Mouse (Mus musculus) activated CD4-positive, CD25-positive, alpha-beta regulatory T cell, adult 4 months (primary cell): Measurements from ENCODE around the gene Mb. TPM values are rescaled to one million over a fixed set of nuclear protein-coding genes. Genes with fewer than 3 reads are reported as not detected.

ENCODE experiments used
- ATAC-seq: one replicate; pipeline ENCODE4 v1.8.0; 2017
- polyA plus RNA-seq, 2 experiments: library from polyadenylated mRNA; unstranded; fragments of 100-300 nt; shearing (Covaris generic); gene quantifications; one replicate each; pipeline ENCODE4 v1.2.1; 2017

The Mb gene
- not detected for polyA plus RNA-seq

DNA sequence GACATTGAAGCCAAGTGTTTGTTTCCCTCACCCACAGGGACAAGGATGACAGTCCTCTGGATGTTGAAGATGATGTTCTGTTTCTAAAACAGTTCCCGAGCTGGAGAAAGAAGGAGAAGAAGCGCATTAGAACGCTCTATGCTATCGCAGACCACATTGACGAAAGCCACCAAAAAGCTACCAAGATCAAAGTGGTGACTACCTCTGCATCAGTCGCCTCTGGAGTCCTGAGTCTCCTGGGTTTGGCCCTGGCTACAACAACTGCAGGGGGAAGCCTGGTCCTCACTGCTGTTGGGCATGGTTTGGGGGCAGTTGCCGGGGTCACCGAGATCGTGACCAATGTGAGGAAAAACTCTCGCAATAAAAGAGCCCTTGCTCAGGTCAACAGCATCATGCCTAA is at the start of gene Mb:
Gene Mb (minus strand): TSS at position 101 of the 400 bp plus-strand sequence.
- ATAC-seq = no peak

DNA sequence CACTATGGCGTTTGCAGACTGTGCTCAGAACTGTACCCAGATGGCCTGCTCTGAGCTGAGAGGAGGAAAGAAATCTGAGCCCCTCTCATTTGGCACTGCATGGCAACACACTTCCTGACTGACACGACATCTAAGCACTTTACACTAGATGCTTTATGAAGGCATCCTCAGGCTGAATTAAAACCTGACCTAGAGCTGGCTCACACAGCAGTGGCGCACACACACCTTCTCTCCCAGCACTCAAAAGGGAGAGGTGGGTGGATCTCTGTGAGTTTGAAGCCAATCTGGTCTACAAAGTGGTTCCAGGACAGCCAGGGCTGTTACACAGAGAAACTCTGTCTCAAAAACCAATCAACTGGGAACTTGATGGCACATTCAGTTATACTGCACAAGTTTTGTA is 49.3 kb upstream of the Mb start:
- no peak for ATAC-seq

DNA sequence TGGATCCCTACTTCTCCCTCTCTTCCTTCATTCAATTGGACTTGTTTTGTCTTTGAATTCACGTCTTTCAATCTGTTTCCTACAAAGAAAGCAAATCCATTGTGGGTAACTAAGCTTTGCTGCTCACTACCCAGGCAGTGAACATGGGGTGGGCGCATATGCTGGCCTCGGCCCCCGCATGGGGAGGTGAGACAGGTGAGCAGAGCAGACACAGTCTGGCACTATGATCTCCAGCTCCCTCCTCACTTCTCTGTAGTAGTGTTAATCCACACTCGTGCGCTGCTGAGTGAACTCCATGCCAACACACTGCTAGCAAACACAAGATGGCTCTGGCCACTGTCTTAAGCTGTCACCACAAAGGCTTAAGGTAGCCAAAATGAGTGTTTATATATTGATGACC is 46.9 kb upstream of the Mb start:
- no peak for ATAC-seq

- ATAC-seq = no peak
Measured at GRCm38 (mm10) chr15:77095216-77095615, 44.7 kb upstream of the Mb start.

DNA sequence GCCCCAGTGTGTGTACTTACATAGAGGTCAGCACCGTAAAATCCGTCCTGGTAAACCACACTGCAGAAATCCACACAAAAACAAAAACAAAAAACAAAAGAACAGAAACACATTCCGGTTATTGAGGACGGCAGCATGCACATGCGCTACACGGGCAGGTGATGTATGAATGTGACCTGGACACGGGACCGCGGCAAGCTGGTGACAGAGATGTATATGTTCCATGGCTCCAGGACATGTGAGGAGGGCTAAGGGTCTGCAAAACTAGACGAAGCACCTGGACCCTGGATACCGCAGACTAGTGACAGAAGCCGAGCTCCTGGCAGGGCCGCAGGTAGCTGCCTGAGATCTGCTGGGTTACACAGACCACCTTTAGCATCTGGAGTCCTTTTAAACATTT is 44.0 kb upstream of the Mb start:
- ATAC-seq = no peak

- no peak for ATAC-seq
Measured at GRCm38 (mm10) chr15:77091394-77091793, 40.9 kb upstream of the Mb start.

DNA sequence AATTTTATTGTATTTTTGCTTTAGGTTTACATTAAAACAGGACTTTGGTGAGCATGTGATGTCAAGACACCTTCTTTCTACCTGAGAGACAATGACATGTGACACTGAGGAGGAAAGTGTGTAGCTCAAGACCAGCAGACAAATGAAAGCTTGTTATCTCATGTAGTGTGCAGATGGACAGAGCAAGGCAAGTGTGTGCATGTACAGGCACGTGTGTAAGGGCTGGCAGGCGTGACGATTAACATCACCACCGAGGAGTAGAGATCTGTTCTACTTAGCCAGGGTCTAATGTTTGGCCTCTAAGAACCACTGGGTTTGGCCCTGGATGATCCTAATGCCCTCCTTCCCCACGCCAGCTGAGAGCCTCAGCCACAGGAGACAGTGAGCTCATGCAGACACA is 40.1 kb upstream of the Mb start:
- no peak for ATAC-seq

DNA sequence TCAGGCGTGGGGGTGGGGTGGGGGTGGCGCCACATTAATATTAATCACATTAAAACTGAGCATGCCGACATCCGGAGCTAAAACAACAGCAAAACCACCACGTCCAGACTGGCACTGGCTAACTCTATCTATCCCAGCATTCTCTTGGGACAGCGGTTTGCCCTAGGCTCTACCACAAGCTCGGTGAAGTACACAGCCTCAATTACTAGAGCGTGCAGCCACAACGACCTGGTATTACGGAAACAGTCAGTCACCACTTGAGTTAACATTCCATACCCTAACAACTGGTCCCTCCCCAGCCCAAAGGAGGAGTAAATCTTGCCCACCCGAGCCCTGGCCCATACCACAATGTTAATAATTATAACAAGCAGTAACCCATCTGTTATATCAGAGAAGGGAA is 38.8 kb upstream of the Mb start:
- no peak for ATAC-seq

- no peak for ATAC-seq
Measured at GRCm38 (mm10) chr15:77086488-77086887, 36.0 kb upstream of the Mb start.

GRCm38 (mm10) chr15:77085818-77086217 is 35.3 kb upstream of the Mb start:
- ATAC-seq = no peak

- no peak for ATAC-seq
Measured at GRCm38 (mm10) chr15:77081454-77081853, 31.0 kb upstream of the Mb start.

GRCm38 (mm10) chr15:77080684-77081254 is 30.3 kb upstream of the Mb start:
- ATAC-seq = no peak

- no peak for ATAC-seq
Measured at GRCm38 (mm10) chr15:77079890-77080361, 29.5 kb upstream of the Mb start.

DNA sequence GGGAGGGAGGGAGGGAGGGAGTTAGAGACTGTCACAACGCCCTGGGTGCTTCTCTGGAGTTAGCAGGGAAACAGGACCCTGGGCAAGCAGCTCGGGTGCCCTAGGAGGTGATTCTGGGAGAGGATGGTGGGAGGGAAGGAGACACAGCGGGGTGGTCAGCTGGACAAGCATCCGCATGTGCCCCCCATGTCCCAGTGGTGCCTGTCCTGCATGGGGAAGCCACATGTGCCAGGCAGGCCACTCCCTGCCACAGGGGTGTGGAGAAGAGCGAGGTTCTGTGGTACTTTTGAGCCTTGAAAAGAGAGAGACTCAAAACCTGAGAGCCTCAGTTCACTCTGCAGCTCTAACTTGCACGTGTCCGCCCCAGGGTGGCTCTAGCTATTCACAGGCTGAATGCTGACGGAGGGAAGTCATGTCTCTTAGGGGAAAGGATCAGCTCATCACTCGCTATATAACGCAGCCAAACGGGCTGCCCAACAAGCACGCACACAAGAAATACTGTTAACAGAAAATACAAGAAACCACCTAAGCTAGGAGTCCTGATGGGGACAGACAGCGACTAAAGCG is 28.9 kb upstream of the Mb start:
- no peak for ATAC-seq

- no peak for ATAC-seq
Measured at GRCm38 (mm10) chr15:77078786-77079185, 28.3 kb upstream of the Mb start.

- no peak for ATAC-seq
Measured at GRCm38 (mm10) chr15:77077906-77078305, 27.4 kb upstream of the Mb start.

DNA sequence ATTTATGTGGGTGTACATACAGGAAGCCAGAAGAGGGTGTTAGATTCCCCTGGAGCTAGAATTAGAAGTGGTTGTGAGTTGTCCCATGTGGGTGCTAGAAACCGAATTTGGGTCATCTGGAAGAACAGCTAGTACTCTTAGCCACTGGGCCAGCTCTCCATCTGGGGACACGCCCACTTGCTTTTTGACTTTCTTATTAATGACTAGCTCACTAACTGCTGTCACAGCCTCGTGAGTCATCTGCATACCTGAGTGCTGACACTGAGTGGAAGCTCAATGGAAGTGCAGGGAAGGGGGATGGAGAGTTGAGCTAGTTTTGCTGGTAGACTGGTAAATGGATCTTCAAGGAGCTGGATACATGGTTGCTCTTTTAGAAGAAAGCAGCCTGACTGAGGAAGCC is 26.1 kb upstream of the Mb start:
- no peak for ATAC-seq

- ATAC-seq = no peak
Measured at GRCm38 (mm10) chr15:77072556-77073163, 22.2 kb upstream of the Mb start.

- ATAC-seq = peak; percentile 66
Measured at GRCm38 (mm10) chr15:77071501-77071900, 21.0 kb upstream of the Mb start.

DNA sequence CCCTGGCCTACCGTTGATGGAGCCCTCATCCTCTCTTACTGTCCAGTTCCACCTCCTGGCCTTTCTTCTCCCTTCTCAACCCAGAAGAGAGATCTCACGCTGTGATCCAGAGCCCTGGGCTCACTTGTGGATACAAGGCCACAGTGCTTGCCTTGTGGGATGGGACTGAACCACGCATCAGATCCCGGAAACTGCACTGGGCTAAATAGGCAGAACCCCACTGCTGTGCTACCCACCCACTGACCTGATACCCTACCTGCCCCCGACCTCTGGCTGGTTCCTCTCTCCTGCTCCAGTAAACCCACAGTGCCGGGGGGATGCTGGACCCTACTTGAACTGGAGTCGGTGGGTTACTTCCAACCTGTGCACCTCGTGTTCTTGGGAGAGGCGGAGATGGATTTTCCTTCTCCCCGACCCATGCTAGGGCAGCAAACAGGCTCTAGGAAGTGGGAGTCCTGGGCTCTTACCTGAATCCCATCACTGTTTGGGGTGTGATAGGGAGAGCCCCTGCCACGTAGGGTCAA is 20.3 kb upstream of the Mb start:
- ATAC-seq = no peak

- ATAC-seq = no peak
Measured at GRCm38 (mm10) chr15:77069019-77069418, 18.5 kb upstream of the Mb start.

GRCm38 (mm10) chr15:77068439-77068861 is 18.0 kb upstream of the Mb start:
- no peak for ATAC-seq

DNA sequence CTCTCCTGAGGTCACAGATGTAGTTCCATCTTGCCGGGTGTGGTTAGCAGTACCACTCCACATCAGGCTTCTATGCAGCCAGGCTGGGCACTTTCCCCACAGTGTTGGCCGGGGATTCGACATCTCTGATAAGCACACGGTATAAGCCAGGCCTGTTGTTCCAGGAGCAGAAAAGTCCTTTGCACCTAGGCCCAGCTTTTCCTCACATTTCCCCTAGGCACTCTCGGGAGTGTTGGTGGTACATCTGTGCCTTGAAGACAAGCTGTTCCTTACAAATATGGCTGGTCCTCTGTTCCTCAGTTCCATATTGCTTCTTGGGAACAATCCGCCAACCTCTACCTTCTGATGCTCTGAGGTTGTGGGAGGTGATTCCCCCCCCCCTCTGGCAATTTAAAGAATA is 15.8 kb upstream of the Mb start:
- ATAC-seq = no peak

GRCm38 (mm10) chr15:77065259-77065852 is 14.9 kb upstream of the Mb start:
- ATAC-seq = no peak
